Mouse (Mus musculus): ENCODE measurements around the gene St6galnac1.
"Not testable (repeated sequence)": the region's sequence is repeated elsewhere in the genome, so short reads cannot be mapped to it uniquely, and the experiment has no call there.

St6galnac1 gene

GRCm38 (mm10) chr11:116807116-116807515, 31.8 kb upstream of the St6galnac1 start:
- no peak for DNase-seq

DNA sequence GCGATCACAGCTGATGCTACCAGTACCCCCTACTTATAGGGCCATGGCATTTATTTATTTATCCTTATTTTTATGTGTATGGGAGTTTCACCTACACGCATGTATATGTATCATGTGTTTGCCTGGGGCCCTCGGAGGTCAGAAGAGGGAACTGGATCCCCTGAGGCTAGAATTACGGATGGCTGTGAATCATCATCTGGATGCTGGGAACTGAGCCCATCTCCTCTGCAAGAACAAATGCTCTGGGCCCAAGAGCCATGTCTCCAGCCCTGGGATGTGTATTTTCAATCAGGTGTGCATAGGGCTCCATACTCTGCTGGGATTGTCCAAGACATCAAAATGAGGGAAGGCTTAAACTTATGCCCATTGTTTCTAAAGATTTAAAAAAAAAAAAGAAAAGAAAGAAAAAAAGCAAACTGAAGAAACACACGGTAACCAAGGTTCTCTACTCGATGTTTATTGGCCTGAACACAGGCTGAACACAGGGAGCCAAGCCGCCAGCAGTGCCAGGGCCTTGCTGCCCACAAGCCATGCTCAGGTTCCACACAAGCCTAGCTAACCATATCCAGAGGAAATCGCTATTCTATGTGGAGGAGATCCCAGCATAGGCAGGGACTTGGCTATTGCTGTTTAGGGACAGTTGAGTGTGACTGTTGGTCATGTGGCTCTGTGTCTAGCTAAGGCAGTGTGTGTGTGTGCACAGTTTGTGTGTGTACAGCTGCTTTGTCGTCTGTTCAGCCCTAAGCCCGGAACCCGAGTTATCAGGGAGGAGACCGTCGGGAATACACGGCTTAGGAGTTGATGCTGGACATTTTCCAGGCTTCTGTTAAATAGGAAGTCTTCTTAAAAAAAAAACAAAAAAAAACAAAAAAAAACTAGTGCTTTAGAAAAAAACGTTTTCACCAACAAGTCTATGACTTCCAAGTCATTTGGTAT, 31.1 kb upstream of the St6galnac1 start:
- no peak for DNase-seq

- DNase-seq: no peak
These were observed 27.4 kb upstream of the St6galnac1 start for GRCm38 (mm10) chr11:116802709-116803108.

GRCm38 (mm10) chr11:116801106-116801505, 25.8 kb upstream of the St6galnac1 start:
- DNase-seq: no peak

DNA sequence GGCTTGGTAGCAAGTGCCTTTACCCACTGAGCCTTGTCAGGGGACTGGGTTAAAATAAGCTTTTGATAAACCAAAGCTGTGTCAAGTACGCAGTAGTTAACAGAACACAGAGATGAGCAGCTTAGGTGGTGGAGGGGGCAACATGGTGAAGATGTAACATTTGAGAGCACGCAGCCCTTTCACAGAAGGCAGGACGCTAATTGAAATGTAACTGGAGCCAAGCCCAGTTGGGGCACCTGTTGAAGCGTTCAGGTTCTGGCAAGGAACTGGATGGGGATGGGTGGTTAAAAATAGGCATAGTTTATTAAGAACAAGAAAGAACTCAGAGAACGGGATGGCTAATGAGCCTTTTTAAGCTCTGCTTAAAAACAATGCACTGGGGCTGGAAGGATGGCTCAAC, 24.1 kb upstream of the St6galnac1 start:
- DNase-seq: no peak

DNA sequence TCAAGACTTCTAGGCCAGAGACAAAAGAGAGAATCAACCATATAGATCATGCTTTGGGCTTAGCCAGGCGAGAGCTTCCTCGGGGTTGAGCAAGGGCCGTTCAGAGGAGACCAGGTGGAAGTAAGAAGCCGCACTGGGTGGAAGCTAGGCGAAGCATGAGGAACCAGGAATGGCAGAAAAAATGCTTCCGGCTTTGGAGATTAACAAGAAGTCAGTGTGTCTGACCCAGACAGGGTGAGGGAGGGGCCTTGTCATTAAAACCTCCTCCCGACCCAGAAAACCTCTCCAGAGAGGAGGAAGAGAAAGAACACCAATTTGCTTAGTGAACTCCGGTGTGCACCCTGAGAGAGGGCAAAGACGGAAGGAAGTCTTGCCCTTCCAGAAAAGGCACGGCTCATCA, 8.9 kb upstream of the St6galnac1 start:
- no peak for DNase-seq

- DNase-seq: no peak
These were observed 7.4 kb upstream of the St6galnac1 start for GRCm38 (mm10) chr11:116782737-116783145.

DNA sequence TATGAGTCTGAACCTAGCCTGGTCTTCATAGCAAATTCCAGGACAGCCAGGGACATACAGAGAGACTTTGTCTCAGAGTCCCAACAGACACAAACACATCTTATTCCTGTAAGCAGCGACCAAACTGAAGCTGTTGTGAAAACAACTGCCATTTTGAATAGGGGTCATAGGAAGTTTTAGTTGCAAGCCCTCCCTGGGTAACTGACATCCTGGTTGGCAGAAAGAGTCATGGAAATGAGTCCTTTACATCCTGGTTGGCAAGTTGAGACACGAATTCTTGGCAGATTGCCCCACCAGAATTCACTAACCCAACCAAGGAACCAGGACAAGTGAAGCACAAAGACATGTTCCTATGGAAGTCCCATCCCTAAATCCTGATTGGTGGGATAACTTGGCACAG, 2.1 kb downstream of the St6galnac1 start:
- no peak for DNase-seq

DNA sequence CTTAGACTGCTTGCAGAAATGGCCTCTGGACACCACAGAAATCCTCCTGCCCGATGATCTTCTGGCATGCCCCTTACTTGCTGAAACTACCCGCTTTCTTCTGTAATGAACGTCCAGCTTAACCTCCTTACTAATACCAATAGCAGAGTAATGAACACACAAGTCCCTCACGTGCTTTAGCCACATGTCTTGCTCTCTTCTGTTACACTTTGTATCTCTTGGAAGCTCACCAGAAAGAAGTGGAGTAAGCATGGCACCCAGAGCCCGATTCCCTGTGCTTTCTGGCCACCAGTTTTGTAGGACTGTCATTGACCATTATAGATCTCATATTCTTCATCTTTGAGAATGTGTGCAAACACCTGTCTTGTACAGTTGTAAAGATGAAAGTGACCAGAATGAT, 5.4 kb downstream of the St6galnac1 start:
- no peak for DNase-seq

GRCm38 (mm10) chr11:116764946-116765345, 10.4 kb downstream of the St6galnac1 start:
- no peak for DNase-seq

GRCm38 (mm10) chr11:116764346-116764745, 11.0 kb downstream of the St6galnac1 start:
- no peak for DNase-seq

GRCm38 (mm10) chr11:116755191-116755590, 20.1 kb downstream of the St6galnac1 start:
- peak in 1 of 2 experiments; percentile 12 for DNase-seq

DNA sequence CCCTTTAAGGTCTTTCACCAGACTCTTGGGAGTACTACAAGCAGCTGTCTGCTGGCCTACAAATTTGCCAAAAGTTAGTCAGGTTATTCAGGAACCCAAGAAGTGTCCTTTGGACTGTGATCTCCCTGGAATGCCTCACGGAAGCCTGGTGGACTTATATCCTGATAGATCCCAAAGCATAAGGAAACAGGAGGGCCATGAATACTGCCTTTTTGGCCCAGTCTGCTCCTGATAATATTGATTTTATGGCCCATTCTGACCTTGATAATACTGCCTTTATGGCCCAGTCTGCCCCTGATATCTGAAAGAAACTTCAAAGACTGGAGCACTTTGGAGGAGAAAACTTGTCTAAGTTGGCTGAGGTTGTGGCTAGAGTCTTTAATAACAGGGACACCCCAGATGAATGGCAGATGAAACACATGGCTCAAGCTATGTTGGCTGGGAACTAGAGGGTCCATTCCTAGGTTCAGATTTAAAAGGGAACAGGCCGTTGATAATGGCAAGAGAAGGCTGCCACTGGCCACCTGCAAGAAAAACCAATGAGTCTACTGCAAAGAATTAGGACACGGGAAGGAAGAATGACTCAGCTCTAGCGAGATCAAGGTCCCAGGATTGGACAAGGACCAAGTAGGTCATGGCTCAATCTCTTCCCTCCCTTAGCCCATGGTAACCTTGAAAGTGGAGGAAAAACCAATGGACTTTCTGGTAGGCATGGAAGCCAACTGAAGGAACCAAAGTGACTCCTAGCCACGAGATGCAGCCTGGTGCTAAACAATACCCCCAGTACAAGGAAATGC, 21.4 kb downstream of the St6galnac1 start:
- DNase-seq: peak; percentile 44 to 56

DNA sequence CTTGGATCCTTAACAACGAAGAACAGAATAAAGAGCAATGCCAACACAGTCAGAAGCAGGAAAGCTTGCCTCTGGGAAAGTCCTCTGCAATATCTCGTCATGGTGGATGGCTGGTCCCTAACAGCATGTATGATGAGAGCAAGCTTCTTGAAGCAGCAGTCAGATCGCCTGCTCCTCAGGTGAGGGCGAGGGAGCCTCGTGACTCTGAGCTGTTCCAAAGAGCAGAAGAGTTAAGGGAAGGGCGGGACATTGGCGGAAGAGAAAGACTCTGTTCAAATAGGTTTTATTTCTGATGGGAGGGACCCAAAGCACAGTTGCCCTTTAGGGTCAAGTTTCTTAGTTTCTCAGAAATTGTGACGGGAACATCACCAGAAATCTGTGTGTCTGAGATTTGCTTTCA, 25.6 kb downstream of the St6galnac1 start:
- no peak for DNase-seq

DNA sequence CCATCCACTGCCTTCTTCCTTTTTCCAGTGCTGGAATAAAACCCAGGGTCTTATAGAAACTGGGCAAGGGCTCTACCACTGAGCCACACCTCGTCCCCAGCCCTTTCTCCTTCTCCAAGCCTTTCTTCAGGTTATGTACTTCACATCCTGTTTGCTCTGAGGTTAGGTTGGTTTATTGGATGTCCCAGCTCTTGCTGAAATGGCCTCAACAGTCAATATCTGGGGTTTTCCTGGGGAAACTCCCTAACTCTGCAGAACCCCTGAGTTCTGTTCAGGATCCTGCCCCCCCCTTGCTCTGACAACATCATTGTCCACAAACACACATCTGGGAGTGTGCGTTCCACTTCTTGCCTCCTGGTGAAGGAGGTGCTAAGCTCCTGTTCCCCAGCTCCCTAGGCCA, 26.6 kb downstream of the St6galnac1 start:
- DNase-seq: not testable (repeated sequence)

GRCm38 (mm10) chr11:116746822-116747221, 28.5 kb downstream of the St6galnac1 start:
- DNase-seq: not testable (repeated sequence)

- DNase-seq: not testable (repeated sequence)
These were observed 29.9 kb downstream of the St6galnac1 start for GRCm38 (mm10) chr11:116745457-116745856.

DNA sequence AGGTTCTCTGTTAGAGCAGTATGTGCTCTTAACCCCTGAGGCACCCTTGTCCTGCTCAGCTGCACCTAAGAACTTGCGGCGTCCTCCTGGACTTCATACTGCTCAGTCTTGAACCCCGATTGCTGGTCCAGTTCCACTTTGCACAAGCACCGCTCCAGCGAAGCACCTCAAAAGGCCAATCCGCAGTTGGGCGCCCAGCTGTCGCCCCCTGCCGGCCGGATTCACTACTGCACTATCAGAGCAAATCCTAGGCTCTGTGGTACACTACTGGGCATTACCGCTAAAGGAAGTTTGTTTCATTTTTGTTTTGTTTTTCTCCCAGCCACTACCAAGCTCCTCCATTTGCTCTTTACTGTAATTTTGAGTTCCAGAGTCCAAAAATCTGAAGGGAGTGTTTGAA, 36.9 kb downstream of the St6galnac1 start:
- peak in 1 of 2 experiments; percentile 62 for DNase-seq

DNA sequence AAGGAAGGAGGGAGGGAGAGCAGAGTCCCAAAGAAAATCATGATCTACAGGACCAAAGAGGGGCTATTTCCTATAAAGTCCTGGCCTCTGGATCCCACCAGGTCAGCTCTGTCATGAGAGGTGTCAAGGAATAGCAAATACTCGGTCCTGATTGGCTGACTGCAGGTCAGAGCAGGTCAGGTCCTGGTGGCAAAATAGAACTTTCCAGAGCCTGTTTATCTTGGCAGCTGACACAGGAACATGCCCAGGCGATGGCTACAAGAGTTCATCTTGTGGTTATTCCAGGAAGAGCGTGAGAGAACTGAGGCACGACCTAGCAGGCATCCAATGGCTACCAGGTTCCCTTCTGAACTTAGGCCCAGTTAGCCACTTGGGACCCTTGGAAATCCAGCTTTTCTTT, 42.8 kb downstream of the St6galnac1 start:
- DNase-seq: peak in 1 of 2 experiments; percentile 13

GRCm38 (mm10) chr11:116731060-116731580, 44.2 kb downstream of the St6galnac1 start:
- not testable (repeated sequence) for DNase-seq

DNA sequence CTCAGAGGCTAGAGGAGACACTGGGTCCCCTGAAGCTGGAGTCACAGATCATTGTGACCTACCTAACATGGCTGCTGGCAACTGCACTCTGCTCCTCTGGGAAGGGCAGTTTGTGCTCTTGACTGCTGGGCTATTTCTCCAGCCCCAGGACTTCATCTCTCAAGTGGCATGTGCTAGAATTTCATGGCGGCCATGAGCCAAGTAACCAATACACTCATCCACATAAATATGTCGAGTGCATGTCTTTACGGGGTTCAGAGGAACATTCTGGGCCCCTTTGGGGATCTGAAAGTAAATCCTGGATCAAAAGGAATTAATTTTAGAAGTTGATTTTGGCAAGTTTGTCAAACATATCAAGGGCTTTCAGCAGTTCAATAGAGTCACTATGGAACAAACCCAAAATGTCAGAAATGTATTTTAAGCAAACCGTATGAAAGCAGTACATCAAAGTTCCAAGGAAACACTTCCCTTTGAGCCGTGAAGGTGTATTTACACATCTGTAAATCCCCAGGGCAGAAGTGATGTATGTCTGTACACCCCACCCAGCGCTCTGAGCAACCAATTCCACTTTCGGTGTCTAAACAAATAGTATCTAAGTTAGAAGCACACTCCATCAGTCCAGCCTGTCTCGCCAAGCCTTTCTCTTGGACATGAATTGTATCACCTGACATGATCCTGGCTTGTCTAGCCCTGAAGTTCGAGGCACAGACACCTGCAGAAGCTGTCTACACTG, 45.9 kb downstream of the St6galnac1 start:
- no peak for DNase-seq

GRCm38 (mm10) chr11:116726156-116726555, 49.2 kb downstream of the St6galnac1 start:
- DNase-seq: no peak

Data from kidney, postnatal 36 days (tissue).